Mouse (Mus musculus) ES-Bruce4 (cell line): ENCODE data around the gene Stxbp3. TPM values are rescaled to one million over a fixed set of nuclear protein-coding genes. Genes with fewer than 3 reads are reported as not detected.
A peak's percentile ranks its signal among the peaks of the same experiment; 100 is the strongest.

Experiments used
- H3K27ac ChIP-seq: 2 replicates; pipeline ENCODE4 v1.5.1; 2012; ENCODE audit warnings: low read length, inconsistent platforms; ENCODE audit not compliant: insufficient read depth
- H3K27me3 ChIP-seq: 2 replicates; pipeline ENCODE4 v1.6.1; 2012; ENCODE audit warnings: mild to moderate bottlenecking, low read length, inconsistent platforms; ENCODE audit not compliant: control insufficient read depth, poor library complexity, insufficient read depth, severe bottlenecking
- H3K36me3 ChIP-seq: 2 replicates; pipeline ENCODE4 v1.6.1; 2012; ENCODE audit warnings: inconsistent platforms, mild to moderate bottlenecking, low read length, moderate library complexity; ENCODE audit not compliant: control insufficient read depth, poor library complexity, insufficient read depth, severe bottlenecking
- H3K4me1 ChIP-seq: one replicate; pipeline ENCODE4 v1.8.1; 2011; ENCODE audit warnings: low read length; ENCODE audit not compliant: control insufficient read depth, insufficient read depth
- H3K4me3 ChIP-seq: 2 replicates; pipeline ENCODE4 v1.5.1; 2011; ENCODE audit warnings: low read depth, mild to moderate bottlenecking, low read length
- H3K9ac ChIP-seq: 2 replicates; pipeline ENCODE4 v1.6.1; 2012; ENCODE audit warnings: low read depth, mild to moderate bottlenecking, inconsistent platforms; ENCODE audit not compliant: poor library complexity, severe bottlenecking
- H3K9me3 ChIP-seq: replicated peaks from 2 replicates; pipeline ENCODE4 v1.6.1; 2012; ENCODE audit warnings: mild to moderate bottlenecking, low read length, inconsistent platforms; ENCODE audit not compliant: control insufficient read depth, poor library complexity, insufficient read depth, severe bottlenecking
- CTCF ChIP-seq: IDR thresholded peaks from one replicate; pipeline ENCODE4 v1.8.1; 2011; ENCODE audit warnings: low read depth, low read length
- EP300 ChIP-seq: IDR thresholded peaks from 2 replicates; pipeline ENCODE4 v1.6.1; 2011; ENCODE audit warnings: low read depth, low read length; ENCODE audit not compliant: insufficient read depth
- POLR2A ChIP-seq: IDR thresholded peaks from one replicate; pipeline ENCODE4 v1.8.1; 2011; ENCODE audit warnings: low read length; ENCODE audit not compliant: insufficient read depth
- polyA plus RNA-seq: library from polyadenylated mRNA; stranded (reverse); fragments of >200 nt; gene quantifications from 2 replicates; pipeline ENCODE4 v1.2.4, GENCODE M21; 2011; ENCODE audit warnings: low read depth; ENCODE audit not compliant: missing spikeins, insufficient read depth, insufficient read length

Stxbp3 gene
- polyA plus RNA-seq, 1 experiment = 25.9 TPM

DNA sequence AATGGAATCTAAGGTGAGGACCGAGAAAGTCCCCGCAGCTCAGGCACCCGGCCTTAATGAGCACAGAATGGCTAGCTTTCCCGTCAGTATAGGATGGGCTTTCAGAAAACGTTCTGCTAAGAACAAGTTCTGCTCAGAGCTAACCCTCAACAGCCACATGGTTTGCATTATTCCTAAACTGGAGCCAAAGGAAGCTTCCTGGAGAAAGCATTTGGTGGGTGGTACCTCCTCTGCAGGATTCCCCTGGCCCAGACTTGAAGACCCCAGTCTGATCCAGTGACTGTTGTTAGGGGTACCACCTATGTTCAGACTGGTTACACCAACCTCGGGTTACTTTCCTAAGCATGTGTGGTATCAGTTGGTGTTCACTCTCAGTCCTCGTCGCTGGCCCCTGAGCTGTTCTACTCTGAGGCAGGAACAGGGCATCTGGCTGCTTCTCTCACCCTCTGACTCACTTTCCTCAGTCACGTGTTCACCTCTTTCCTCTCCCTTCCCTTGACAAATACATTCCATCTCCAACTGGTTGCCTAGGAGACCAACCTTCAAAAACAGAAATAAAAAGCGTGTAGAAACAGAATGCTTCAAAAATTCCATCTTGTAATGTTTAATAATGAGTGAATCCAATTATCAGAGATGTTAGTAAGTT, 59.0 kb downstream of the Stxbp3 start:
- Histone ChIP-seq H3K36me3 (no peaks in the 10 kb centered on the region), H3K27ac (no peak overlapping the region), H3K4me3 (no peak overlapping the region), H3K4me1 (no peaks in the 10 kb centered on the region), H3K9me3 (peaks cover 2% of the 10 kb centered on the region; the same call in 1 of the 2 replicates), H3K27me3 (no peaks in the 10 kb centered on the region), H3K9ac (no peak overlapping the region)
- TF ChIP-seq CTCF (no peak), POLR2A (no peak), EP300 (no peak)

DNA sequence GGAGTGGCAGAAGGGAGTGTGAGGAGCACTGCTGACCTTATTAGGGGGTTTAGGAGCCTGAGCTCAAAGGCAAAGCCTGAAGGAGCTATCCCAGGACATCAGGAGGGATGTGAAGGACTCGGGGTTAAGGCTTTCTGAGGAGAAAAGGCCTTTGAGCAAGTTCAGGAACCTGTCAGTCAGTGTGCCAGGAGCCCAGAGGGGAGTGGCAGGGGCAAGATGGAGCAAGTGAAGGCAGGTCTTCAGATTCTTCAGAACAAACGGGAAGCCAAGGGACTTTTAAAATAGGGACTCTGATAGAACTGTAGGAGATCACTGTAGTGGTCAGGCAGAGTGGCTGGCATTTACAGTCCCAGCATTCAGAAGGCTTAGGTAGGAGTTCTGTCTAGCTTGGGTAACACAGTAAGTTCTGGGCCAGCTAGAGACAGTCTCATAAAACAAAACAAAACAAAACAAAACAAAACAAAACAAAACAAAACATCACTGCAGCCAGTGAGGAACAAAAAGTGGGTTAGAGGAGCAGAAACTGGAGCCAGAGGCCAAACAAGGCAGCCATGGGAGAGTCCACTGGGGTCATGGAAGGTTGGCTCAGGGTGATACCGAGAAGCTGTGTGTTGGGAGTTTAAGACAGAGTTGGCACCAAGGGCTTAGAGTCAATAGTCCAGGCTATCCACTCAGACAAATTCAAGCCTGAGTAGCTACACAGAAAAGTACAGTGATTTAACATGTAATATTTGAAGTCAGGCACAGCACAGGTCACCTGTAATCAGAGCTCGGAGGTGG, 61.4 kb downstream of the Stxbp3 start:
- no peaks in the 10 kb centered on the region for H3K36me3 ChIP-seq

DNA sequence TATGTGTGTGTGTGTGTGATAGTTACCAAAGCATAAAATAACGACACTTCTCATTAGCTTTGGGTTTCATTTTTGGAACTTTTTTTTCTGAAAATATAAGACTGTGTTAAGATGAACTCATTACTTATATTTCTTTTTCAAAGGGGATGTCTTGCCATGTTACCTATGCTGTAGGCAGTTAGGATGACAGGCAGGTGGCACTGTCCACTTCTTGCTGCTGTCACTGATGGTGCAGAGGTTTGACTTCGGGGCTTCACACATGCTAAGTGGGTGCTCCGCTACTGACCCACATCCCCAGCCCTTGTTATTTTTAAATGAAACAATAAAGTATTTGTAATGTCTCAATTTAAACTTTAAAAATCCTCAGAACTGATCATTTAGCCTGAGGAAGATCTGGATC, 67.5 kb downstream of the Stxbp3 start:
- H3K4me1 ChIP-seq = no peaks in the 10 kb centered on the region
- no peak overlapping the region for H3K27ac ChIP-seq
- H3K4me3 ChIP-seq = no peak overlapping the region

More for the DNA sequence above, 61.4 kb downstream of the Stxbp3 start:
- Histone ChIP-seq H3K4me3 (no peak overlapping the region), H3K9me3 (no peaks in the 10 kb centered on the region), H3K27me3 (no peaks in the 10 kb centered on the region), H3K4me1 (no peaks in the 10 kb centered on the region), H3K9ac (no peak overlapping the region), H3K27ac (no peak overlapping the region)
- TF ChIP-seq POLR2A = no peak
- TF ChIP-seq CTCF = no peak
- no peak for TF ChIP-seq EP300

DNA sequence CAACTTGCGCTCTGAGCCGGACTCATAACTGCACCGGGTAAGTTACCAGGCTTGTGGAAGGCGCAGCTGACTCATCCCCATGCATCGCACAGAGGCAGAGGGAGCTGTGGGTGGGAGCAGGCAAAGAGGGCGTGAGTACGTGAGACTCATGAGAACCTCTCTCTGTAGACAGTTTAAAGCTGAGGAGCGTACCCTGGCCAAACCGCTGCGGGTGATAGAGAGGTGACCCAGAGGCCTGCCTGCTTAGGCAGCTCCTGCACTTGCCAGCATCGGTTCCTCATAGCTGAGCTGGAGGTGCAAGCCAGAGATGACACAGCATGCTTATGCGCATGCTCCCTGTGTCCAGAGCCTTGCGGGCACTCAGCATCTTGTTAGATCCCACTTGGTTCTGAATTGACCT, 68.1 kb downstream of the Stxbp3 start:
- no peak overlapping the region for H3K9ac ChIP-seq
- H3K27me3 ChIP-seq = no peaks in the 10 kb centered on the region
- no peak for TF ChIP-seq EP300
- TF ChIP-seq CTCF = no peak
- TF ChIP-seq POLR2A = no peak
- no peak overlapping the region for H3K4me3 ChIP-seq
- H3K9me3 ChIP-seq = no peaks in the 10 kb centered on the region
- H3K4me1 ChIP-seq = no peaks in the 10 kb centered on the region
- H3K27ac ChIP-seq = no peak overlapping the region
- H3K36me3 ChIP-seq = no peaks in the 10 kb centered on the region

More for the DNA sequence above, 67.5 kb downstream of the Stxbp3 start:
- no peaks in the 10 kb centered on the region for H3K27me3 ChIP-seq
- H3K36me3 ChIP-seq = no peaks in the 10 kb centered on the region
- no peaks in the 10 kb centered on the region for H3K9me3 ChIP-seq
- no peak for TF ChIP-seq EP300
- peak; percentile 35 for TF ChIP-seq CTCF
- H3K9ac ChIP-seq = no peak overlapping the region

DNA sequence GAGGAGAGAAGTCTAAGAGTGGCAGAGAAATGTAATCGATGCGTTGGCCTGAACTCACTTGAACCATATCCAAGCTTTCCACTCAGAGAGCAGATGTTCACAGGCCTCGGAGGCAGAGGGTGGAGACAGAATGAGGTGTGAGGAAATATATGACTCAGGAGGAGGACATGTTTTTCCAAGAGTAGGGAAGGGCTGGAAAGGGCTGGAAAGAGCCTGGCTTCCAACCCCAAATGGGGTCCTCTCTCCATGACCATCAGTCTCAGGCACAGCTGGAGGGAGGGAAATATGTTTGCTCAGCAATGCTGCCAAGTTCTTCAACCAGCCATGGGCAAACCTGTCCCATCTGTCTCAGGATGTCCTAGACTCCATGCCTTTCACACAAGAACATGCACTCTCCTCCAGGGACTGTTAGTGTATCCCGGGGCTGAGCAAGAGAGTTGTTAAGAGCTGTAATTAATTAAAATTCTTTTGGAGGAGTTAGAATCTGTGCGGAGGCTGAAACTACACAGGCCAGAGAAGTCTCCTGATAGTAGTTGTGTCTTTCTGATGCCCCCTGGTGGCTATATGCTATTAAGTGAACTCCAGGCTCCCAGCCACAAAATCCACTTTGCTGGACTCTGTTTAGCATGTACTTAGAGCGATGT, 69.5 kb downstream of the Stxbp3 start:
- Histone ChIP-seq H3K36me3 (no peaks in the 10 kb centered on the region), H3K27ac (no peak overlapping the region), H3K27me3 (no peaks in the 10 kb centered on the region; the same call in 1 of the 2 replicates), H3K4me1 (no peaks in the 10 kb centered on the region), H3K4me3 (no peak overlapping the region), H3K9me3 (no peaks in the 10 kb centered on the region), H3K9ac (no peak overlapping the region)
- TF ChIP-seq EP300 (no peak), POLR2A (no peak), CTCF (no peak)
